In genomic region chr7:66867719-66868501, GRCm38 (mm10) we compare ENCODE assay signal across 8 mouse cellular contexts. TPM values are rescaled to one million over a fixed set of nuclear protein-coding genes. Genes with fewer than 3 reads are reported as not detected.
DNase-seq lines count a peak whose midpoint lies in the region; ATAC-seq lines count a peak whose summit lies in the region.

No protein-coding gene starts in this region.

- peak; percentile 17 to 27 for DNase-seq in heart, postnatal 14 days
- DNase-seq in heart, adult 8-10 months (ENCODE audit: low spot score), result no peak
- peak; percentile 45 for DNase-seq in embryo, embryonic 10.5 days (ENCODE audit: low spot score)
- peak; percentile 33 for DNase-seq in gastrocnemius, postnatal 25 days
- peak; percentile 23 to 75 for DNase-seq in left cerebral cortex, adult 8-10 months (ENCODE audit: low spot score in 2 of 2)
- DNase-seq in thymus, postnatal 4 days, result no peak
- no peak for DNase-seq in c-Kit-positive CD71-positive TER-119-positive erythroid progenitor cells, embryonic 14.5 days (ENCODE audit: low spot score)

- no peaks in the 10 kb centered on the region for H3K9me3 ChIP-seq in neural tube, embryonic 13.5 days

- intact Hi-C loops in heart, postnatal 14 days (cut with DNase I), result no loop called here

- peak overlapping the region; percentile 64 for H3K27ac ChIP-seq in neural tube, embryonic 13.5 days (replicated peaks)

- H3K4me1 ChIP-seq in neural tube, embryonic 13.5 days (replicated peaks), result peaks cover 31% of the 10 kb centered on the region

- H3K4me2 ChIP-seq in neural tube, embryonic 13.5 days, result no peak overlapping the region

- WGBS in neural tube, embryonic 13.5 days, result 25% methylated on average over 13 of the region's 13 CpGs

- H3K27me3 ChIP-seq in neural tube, embryonic 13.5 days, result no peaks in the 10 kb centered on the region

- ATAC-seq in neural tube, embryonic 13.5 days (ENCODE audit: low read depth), result peak; percentile 86

- no peak overlapping the region for H3K9ac ChIP-seq in neural tube, embryonic 13.5 days

- no peaks in the 10 kb centered on the region for H3K36me3 ChIP-seq in neural tube, embryonic 13.5 days

- no peak overlapping the region for H3K4me3 ChIP-seq in neural tube, embryonic 13.5 days

RNA-seq across cellular contexts. Expression of gene Adamts17, which starts 28.4 kb away (rescaled TPM):
- total RNA-seq in heart, postnatal 14 days (2021), result 10 to 100 TPM; 11.7 to 12.8 TPM
- 1 to 10 TPM in 1 of 4 experiments, under 1 TPM in 3; 0.52 to 1.4 (median 0.63) TPM for total RNA-seq in heart, adult 8-10 months (2022)
- total RNA-seq in gastrocnemius, postnatal 25 days (2021), result 1 to 10 TPM in 1 of 2 experiments, under 1 TPM in 1; 0.67 to 1.2 TPM
- total RNA-seq in left cerebral cortex, adult 8-10 months (2022), result 10 to 100 TPM in 1 of 4 experiments, 1 to 10 TPM in 3; 7.5 to 11.3 (median 7.8) TPM
- 5.9 and 6.4 TPM in 2 replicates for polyA plus RNA-seq in neural tube, embryonic 13.5 days (2015; fragmentation: Nextera tagmentation; extraction: Ambion mirVana)

Comparison
In these comparisons a context has a peak if more than half of its experiments do, and no peak if none do; other contexts are left out.
1. DNase-seq: peak in heart, postnatal 14 days (2 of 2), embryo, embryonic 10.5 days (single experiment), gastrocnemius, postnatal 25 days (single experiment) and left cerebral cortex, adult 8-10 months (2 of 2); none in heart, adult 8-10 months (single experiment), thymus, postnatal 4 days (single experiment) and c-Kit-positive CD71-positive TER-119-positive erythroid progenitor cells, embryonic 14.5 days (single experiment).